Mouse (Mus musculus) neural tube, embryonic 14.5 days (tissue): ENCODE data around the gene Crb3. TPM values are rescaled to one million over a fixed set of nuclear protein-coding genes. Genes with fewer than 3 reads are reported as not detected.

Experiments used
- ATAC-seq: fragments of 200-750 bp; cut with Nextera tagmentation; 2 replicates; pipeline ENCODE4 v1.8.0; 2017; ENCODE audit warnings: low read depth, mild to moderate bottlenecking, moderate TSS enrichment, moderate library complexity
- H3K27ac ChIP-seq: fragments of 300-500 bp; sonication (generic); 2 replicates; pipeline ENCODE4 v1.5.1; 2014; ENCODE audit warnings: low read depth, mild to moderate bottlenecking, control low read depth, low read length, moderate library complexity, mixed read lengths
- H3K27me3 ChIP-seq: fragments of 300-500 bp; sonication (generic); 2 replicates; pipeline ENCODE4 v1.6.1; 2014; ENCODE audit warnings: low read length; ENCODE audit not compliant: control insufficient read depth, insufficient read depth
- H3K36me3 ChIP-seq: fragments of 300-500 bp; sonication (generic); 2 replicates; pipeline ENCODE4 v1.6.1; 2014; ENCODE audit warnings: low read length, mixed read lengths; ENCODE audit not compliant: control insufficient read depth, insufficient read depth
- H3K4me1 ChIP-seq: fragments of 300-500 bp; sonication (generic); 2 replicates; pipeline ENCODE4 v1.6.1; 2014; ENCODE audit warnings: low read length; ENCODE audit not compliant: control insufficient read depth, insufficient read depth
- H3K4me2 ChIP-seq: fragments of 300-500 bp; sonication (generic); 2 replicates; pipeline ENCODE4 v1.6.1; 2014; ENCODE audit warnings: mild to moderate bottlenecking, low read depth, low read length, control low read depth
- H3K4me3 ChIP-seq: fragments of 300-500 bp; sonication (generic); 2 replicates; pipeline ENCODE4 v1.5.1; 2014; ENCODE audit warnings: low read depth, low read length, control low read depth, mixed read lengths
- H3K9ac ChIP-seq: fragments of 300-500 bp; sonication (generic); replicated peaks from 2 replicates; pipeline ENCODE4 v1.6.1; 2014; ENCODE audit warnings: low read depth, mild to moderate bottlenecking, control low read depth, low read length, mixed read lengths
- H3K9me3 ChIP-seq: fragments of 300-500 bp; sonication (generic); 2 replicates; pipeline ENCODE4 v1.6.1; 2016; ENCODE audit warnings: low read length; ENCODE audit not compliant: control insufficient read depth
- WGBS: fragments of 180-500 bp; shearing (Covaris S2); extraction: QIAGEN DNeasy Blood & Tissue Kit; methylation state at CpG from one replicate; pipeline ENCODE4 v1.1.7; 2014; 5-methylcytosine and 5-hydroxymethylcytosine counted together
- polyA plus RNA-seq: library from polyadenylated mRNA; unstranded; fragments of >200 nt; fragmentation: Nextera tagmentation; extraction: Ambion mirVana; gene quantifications from 2 replicates; pipeline ENCODE4 v1.2.1, GENCODE M21; 2014

Gene Crb3
- polyA plus RNA-seq: 1.1 and 1.2 TPM in 2 replicates

DNA sequence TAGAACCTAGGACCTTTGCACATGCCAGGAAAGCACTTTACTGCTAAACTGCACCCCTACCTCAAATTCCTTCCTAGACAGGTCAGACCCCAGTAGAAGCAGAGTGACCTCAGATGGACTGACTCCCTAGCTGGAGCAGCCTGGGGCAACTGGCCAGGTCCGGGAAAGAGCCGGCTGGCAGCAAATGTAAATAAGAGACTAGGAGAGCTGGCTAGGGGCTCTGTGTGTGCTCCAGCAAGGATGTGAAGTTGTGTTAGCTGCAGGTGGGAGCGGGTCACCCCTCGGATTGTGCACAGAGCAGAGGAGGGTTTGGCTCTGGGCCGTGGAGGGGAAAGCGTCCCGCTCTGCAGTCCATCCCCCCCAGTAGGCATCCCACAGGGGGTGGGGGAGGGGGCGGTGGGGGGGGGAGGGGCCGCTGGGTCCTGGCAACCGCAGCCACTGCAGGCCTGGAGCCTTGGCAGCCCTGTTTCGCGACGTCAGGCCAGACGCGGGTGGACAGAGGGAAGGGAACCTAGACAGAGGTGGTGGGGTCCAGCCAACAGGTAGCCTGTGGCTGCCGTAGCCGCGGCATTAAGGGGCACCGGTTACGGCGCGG, at the start of gene Crb3:
TSS of gene Crb3 (plus strand) at position 215 of the 595 bp plus-strand sequence.
- H3K9me3 ChIP-seq: no peaks in the 10 kb centered on the region
- H3K27me3 ChIP-seq: peaks cover 23% of the 10 kb centered on the region
- H3K9ac ChIP-seq: peak within 1 kb of the TSS; percentile 67
- H3K4me1 ChIP-seq: peaks cover 8% of the 10 kb centered on the region; the same call in 1 of the 2 replicates
- peak within 1 kb of the TSS; percentile 58 for H3K4me2 ChIP-seq
- peak within 1 kb of the TSS; percentile 70 for H3K27ac ChIP-seq
- 0% methylated on average over 19 of the region's 22 CpGs for WGBS
- peak; percentile 19 for ATAC-seq
- peaks cover 10% of the 10 kb centered on the region; the same call in 1 of the 2 replicates for H3K36me3 ChIP-seq
- H3K4me3 ChIP-seq: peak within 1 kb of the TSS; percentile 78

DNA sequence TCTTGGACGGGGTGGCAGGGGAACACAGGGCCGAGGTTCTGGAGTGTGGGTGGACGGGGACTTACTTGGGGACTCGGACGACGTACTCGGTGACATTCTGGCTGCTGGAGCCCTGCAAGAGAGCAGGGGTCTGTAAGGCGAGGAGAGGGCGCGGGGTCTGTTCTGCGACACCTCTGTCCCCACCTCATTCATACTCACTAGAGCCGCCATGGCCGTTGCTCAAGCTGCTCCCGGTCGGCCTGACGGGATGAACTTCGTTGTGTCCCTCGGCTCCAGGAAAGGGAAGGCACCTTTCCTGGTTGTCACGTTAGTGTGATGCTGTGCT, 48.0 kb upstream of the Crb3 start:
- Histone ChIP-seq H3K4me3 (peak overlapping the region; percentile 51), H3K4me1 (peaks cover 11% of the 10 kb centered on the region; the same call in 1 of the 2 replicates)
- peak; percentile 52 for ATAC-seq

DNA sequence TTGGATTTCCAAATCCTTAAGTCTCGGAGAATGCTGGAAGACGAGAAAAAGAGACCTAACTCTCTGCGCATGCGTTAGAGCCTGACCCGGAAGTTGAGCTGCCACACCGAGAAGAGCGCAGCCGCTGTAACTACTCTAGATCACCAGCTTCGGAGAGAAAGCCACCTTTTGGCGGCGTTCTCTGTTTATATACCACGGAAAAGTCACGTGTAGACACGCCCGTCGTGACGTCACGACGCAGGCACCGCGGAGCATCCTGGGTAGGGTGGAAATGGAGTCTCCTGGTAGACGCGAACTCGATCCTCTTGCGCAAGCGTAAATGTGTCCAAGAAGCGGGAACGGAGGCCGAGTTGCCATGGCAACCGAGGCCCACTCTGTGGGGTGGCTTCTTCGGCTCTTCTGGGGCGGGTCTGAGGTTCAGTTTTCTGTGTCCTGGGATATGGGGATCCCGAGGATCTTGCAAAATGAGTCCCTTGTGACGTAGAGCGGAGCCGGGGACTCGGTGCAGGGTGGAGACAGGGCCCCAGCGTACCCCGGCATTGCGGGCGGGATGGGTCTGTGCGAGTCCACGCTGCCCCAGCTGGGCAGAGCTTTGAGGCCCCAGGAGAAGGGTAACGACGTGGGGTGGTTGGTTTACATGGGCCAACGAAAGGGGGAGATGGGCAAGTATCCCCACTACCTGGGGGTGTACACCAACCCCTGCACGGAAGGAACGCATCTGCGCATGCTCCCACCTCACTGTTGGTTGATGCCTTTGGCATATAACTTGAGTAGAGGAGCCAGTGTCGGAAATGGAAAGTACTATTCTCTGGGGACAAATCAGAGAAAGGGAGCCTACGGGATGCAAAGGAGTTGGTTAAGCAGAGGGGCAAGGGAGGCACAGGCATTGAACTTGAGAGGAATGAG, 47.4 kb upstream of the Crb3 start, which contains the start of the genes Gtf2f1 and Gm17949:
TSS of gene Gtf2f1 (minus strand) at position 53 of the 906 bp plus-strand sequence.
TSS of gene Gm17949 (plus strand) at position 234 of the 906 bp plus-strand sequence.
- peak within 1 kb of the TSS; percentile 61 for H3K4me2 ChIP-seq
- H3K36me3 ChIP-seq: 0 out of 2 replicates have a peak, but pooled peaks cover 2% of the 10 kb centered on the region
- H3K27me3 ChIP-seq: no peaks in the 10 kb centered on the region
- whole genome bisulfite sequencing: under 1% methylated on average over 51 of the region's 51 CpGs
- no peaks in the 10 kb centered on the region for H3K9me3 ChIP-seq
- peak within 1 kb of the TSS; percentile 51 for H3K4me3 ChIP-seq
- H3K4me1 ChIP-seq: peaks cover 11% of the 10 kb centered on the region; the same call in 1 of the 2 replicates
- H3K9ac ChIP-seq: peak within 1 kb of the TSS; percentile 73
- peak within 1 kb of the TSS; percentile 96 for H3K27ac ChIP-seq
- peak; percentile 93 for ATAC-seq

More for the DNA sequence above, 48.0 kb upstream of the Crb3 start:
- peak overlapping the region; percentile 58 for H3K9ac ChIP-seq
- H3K36me3 ChIP-seq: peaks cover 5% of the 10 kb centered on the region; the same call in 1 of the 2 replicates
- no peaks in the 10 kb centered on the region for H3K9me3 ChIP-seq
- 1% methylated on average over 19 of the region's 19 CpGs for WGBS
- peak overlapping the region; percentile 30; the same call in 1 of the 2 replicates for H3K27ac ChIP-seq
- no peaks in the 10 kb centered on the region for H3K27me3 ChIP-seq
- H3K4me2 ChIP-seq: peak overlapping the region; percentile 61

DNA sequence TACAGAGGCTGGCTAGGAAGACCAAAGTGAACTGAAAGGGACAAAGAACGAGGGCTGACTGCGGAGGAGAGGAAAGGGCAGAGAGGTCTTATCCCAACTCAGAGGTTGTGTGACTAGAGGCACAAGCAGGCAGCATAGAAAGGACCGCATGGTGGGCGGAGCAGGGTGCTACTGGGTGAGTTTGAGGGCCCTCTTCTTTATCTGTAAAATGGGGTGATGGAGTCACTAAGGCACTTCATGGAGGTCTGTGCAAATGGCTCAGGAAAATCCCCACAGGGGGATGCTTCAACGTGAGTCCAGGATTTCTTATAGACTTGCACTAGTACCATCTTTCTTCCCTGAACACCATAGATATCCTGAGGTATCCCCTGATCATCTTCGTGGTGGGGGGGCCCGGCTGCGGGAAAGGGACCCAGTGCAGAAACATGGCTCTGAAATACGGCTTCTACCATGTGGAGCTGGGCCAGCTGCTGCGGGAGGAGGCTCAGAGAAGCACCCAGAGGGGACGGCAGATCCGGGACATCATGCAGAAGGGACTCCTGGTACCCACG, 46.6 kb upstream of the Crb3 start:
- Histone ChIP-seq H3K9me3 (no peaks in the 10 kb centered on the region), H3K4me3 (peak overlapping the region; percentile 51), H3K9ac (peak overlapping the region; percentile 73; the same call in 1 of the 2 replicates), H3K4me2 (peak overlapping the region; percentile 61), H3K27ac (peak overlapping the region; percentile 96; the same call in 1 of the 2 replicates), H3K4me1 (peaks cover 11% of the 10 kb centered on the region; the same call in 1 of the 2 replicates), H3K36me3 (0 out of 2 replicates have a peak, but pooled peaks cover 2% of the 10 kb centered on the region), H3K27me3 (no peaks in the 10 kb centered on the region)
- ATAC-seq: no peak
- 79% methylated on average over 13 of the region's 13 CpGs for WGBS

DNA sequence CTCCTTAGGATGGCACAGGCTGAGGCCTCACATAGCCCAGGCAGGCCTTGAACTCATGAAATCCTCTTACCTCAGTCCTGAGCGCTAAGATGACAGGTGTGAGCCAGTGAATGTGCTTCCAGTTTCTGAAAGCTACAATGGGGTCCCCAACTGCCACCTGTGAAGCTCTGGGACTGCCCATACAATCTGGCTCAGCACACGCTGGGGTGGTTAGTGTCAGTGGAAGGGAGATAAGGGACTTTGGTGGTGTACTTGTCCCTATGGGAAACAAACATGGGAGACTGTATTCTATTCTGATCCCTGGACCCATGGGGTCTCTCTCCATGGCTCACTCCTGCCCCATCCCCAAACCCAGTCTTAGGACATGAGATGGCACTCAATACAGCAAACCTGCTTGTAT, 39.2 kb upstream of the Crb3 start:
- 82% methylated on average over 2 of the region's 2 CpGs for WGBS
- H3K9me3 ChIP-seq: no peaks in the 10 kb centered on the region
- H3K4me2 ChIP-seq: no peak overlapping the region
- no peak overlapping the region for H3K27ac ChIP-seq
- H3K36me3 ChIP-seq: peaks cover 33% of the 10 kb centered on the region
- ATAC-seq: no peak
- no peaks in the 10 kb centered on the region for H3K4me1 ChIP-seq
- no peak overlapping the region for H3K9ac ChIP-seq
- no peak overlapping the region for H3K4me3 ChIP-seq
- H3K27me3 ChIP-seq: no peaks in the 10 kb centered on the region

DNA sequence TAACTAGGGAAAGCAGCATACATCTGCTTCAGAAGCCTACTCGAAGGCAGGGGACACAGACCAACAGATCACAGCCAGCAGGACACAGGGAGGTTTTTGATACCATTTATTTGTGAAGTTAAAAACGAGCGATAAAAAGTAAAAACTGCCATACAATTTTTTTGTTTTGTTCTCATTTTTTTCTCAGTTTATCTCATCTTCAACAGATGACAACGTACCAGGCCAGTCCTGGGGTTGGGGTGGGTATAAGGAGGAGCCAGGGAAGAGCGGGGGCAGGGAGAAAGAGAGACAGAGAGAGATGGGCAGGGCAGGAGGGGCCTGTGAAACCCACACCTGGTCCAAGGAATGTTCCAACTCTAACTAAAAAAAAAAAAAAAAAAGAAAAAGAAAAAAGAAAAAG, 37.9 kb upstream of the Crb3 start:
- Histone ChIP-seq H3K4me3 (no peak overlapping the region), H3K4me2 (no peak overlapping the region), H3K27me3 (no peaks in the 10 kb centered on the region), H3K4me1 (no peaks in the 10 kb centered on the region), H3K9ac (no peak overlapping the region), H3K36me3 (peaks cover 46% of the 10 kb centered on the region), H3K27ac (no peak overlapping the region), H3K9me3 (no peaks in the 10 kb centered on the region)
- 96% methylated on average over 5 of the region's 5 CpGs for WGBS
- ATAC-seq: no peak

DNA sequence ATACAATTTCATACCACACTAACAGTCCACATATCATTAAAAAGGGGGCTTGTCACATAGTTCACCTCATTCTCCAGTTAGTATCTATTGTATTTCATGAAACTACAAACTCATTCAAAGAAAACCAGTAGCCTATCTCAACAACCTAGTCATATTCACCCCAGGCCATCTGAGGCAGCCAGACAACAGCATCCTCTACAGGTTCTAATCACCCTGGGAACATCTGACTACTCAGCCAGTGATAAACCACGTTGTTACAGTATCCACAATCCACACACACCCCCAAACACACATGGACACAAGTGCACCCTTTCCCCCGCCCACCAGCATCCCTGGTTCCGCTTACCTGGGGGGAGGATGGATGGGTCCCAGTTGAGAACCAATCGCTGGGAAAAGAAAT, 31.4 kb upstream of the Crb3 start:
- H3K36me3 ChIP-seq: peaks cover 51% of the 10 kb centered on the region
- 92% methylated on average over 4 of the region's 4 CpGs for WGBS

DNA sequence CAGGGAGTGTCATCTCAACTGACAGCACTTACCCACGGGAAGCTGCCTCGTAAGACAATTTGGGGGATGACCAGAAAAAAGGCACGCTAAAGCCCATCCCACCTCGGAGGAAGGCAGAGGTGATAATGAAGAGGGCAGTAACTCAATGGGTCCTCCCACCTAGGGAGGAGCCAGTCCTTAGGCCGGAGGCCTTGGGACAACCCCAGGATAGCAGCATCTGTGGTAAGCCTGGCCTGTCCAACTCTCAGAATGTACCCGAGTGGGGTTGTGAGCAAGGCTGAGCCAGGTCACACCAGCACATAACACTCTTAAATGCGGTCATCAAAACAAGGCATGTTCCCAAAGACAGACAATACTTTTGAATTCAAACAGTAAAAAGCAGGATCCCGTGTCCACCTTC, 29.2 kb upstream of the Crb3 start:
- Histone ChIP-seq H3K4me2 (peak overlapping the region; percentile 99), H3K9me3 (no peaks in the 10 kb centered on the region), H3K27ac (no peak overlapping the region), H3K9ac (peak overlapping the region; percentile 99), H3K36me3 (peaks cover 30% of the 10 kb centered on the region), H3K27me3 (no peaks in the 10 kb centered on the region; the same call in 1 of the 2 replicates), H3K4me3 (peak overlapping the region; percentile 91), H3K4me1 (peaks cover 12% of the 10 kb centered on the region)
- ATAC-seq: no peak
- WGBS: 37% methylated on average over 8 of the region's 8 CpGs

More for the DNA sequence above, 31.4 kb upstream of the Crb3 start:
- H3K4me3 ChIP-seq: no peak overlapping the region
- peaks cover 12% of the 10 kb centered on the region for H3K4me1 ChIP-seq
- no peak overlapping the region for H3K27ac ChIP-seq
- ATAC-seq: no peak
- no peaks in the 10 kb centered on the region for H3K9me3 ChIP-seq
- H3K27me3 ChIP-seq: no peaks in the 10 kb centered on the region; the same call in 1 of the 2 replicates
- H3K9ac ChIP-seq: no peak overlapping the region
- no peak overlapping the region for H3K4me2 ChIP-seq
